Mouse (Mus musculus) small intestine, adult 2 months (tissue): ENCODE measurements around the gene Ces5a.
"Not testable (repeated sequence)": the region's sequence is repeated elsewhere in the genome, so short reads cannot be mapped to it uniquely, and the experiment has no call there.

Experiments used
- CTCF ChIP-seq: fragments of 200-500 bp; IDR thresholded peaks from 2 replicates; pipeline ENCODE4 v1.5.1; 2012; ENCODE audit warnings: low read depth, mild to moderate bottlenecking, control low read depth, inconsistent platforms, low read length, moderate library complexity, mixed read lengths; ENCODE audit not compliant: insufficient replicate concordance, insufficient read length; ENCODE audit errors: extremely low read depth
- POLR2A ChIP-seq: fragments of 200-500 bp; IDR thresholded peaks from 2 replicates; pipeline ENCODE4 v1.6.1; 2012; ENCODE audit warnings: low read depth, mild to moderate bottlenecking, control low read depth, inconsistent platforms, low read length, moderate library complexity

GRCm38 (mm10) chr8:93469733-93470132 lies 65.9 kb downstream of the Ces5a start:
- TF ChIP-seq CTCF, POLR2A: not testable (repeated sequence)
